Mouse (Mus musculus) kidney, postnatal 36 days (tissue): Measurements from ENCODE around the gene Rpl22.

Experiments used
- DNase-seq, 2 experiments: peaks; one replicate each; pipeline ENCODE4 v3.0.0; 2021 to 2022; ENCODE audit warnings: mixed read lengths in 2 of 2

Rpl22 gene

DNA sequence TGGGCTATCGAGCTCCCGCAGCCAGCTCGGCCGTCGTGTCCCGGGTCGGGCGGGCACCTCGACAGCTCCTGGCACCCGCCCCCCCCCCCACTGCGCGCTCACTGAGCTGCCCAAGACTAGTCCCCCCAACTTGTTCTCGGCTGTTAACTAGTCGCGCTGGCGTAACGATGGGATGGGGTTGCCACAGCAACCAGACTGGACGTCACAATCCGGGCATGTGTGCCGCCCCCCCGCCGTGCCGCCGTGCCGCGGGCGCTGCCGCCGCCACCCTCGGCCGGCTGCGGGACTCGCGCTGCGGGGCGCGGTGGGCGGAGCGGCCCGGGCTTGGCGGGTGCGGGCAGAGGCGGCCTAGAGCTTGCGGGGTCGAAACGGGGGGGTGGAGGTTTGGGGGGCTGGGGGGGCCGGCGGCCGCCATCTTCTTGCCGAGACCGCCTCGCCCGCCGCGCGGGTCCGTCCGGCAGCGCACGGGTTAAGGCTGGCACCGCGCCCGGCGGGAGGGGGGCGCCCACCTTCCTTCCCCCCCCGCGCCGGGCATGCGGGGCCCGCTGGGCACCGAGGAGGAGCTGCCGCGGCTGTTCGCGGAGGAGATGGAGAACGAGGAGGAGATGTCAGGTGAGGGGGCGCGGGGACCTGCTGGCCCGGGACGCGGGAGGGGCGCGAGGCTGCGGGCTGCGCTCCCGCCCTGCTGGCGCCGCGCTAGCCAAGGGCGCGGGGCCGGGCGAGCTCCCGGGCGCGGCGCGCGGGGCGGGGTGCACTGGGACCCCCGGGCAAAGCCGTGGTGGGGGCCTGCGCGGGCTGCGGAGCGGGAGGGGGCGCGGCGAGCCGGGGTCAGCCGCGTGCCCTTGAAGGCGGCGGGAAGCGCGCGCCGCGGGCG, 13.1 kb downstream of the Rpl22 start, which contains the start of gene Chd5:
Chd5 (plus strand) TSS at position 233 of the 874 bp plus-strand sequence.
- DNase-seq, result no peak

DNA sequence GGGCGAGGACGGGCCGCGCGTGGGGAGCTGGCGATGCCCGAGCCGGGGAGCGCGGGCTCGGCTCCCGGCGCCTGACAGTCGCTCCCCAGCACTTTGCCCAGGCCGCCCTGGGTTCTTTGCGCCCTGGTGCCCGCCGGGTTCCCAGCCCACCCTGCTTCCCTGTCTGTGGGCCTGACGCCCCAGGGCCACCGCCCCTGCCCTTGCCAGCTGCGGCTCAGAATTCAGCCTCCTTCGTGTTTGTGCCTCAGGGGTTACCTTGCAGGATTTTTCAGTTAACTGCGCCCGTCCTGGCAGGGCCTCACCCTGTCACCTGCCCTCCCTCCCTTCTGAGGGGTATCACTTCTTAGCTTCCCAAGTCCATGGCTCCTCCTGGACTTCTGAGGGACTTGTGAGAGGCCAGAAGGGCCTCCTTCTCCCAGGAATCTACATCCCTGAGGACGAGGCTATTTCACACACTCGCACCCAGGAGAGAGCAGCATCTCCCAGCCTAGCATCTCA, 13.8 kb downstream of the Rpl22 start:
- DNase-seq, result no peak

DNA sequence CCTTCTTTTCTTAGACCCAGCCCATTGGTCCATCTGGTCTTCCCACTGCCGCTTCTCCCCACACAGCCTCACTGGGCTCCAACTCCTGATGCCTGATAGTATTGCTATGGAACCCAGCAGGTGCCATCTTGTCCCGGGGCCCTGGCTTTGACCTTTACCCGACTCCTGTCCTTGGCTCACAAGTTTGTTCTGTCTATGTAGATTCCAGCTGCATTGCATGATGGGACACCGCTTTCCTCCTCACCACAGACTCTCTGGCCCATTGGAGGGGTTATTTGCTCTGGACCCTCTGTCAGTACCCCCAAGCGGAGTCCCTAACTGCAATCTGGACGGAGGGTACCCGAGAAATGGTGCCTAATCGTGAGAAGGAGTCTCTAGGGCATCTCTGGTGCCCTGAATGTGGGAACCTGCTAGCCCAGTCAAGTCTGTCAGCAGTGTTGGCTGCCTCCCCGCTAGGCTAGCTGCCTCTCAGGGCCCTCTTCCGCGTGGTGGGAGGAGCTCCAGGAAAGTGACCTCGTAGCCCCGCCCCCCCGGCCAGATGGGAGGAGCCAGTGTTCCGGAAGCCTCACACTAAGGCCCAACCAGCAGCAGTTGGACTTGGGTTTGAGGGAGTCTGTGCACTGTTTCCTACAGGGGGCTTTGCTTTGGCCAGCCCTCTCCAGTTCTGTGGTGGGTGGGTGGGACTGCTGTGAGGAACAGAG, 15.2 kb downstream of the Rpl22 start:
- peak in 1 of 2 experiments; percentile 36 for DNase-seq

DNA sequence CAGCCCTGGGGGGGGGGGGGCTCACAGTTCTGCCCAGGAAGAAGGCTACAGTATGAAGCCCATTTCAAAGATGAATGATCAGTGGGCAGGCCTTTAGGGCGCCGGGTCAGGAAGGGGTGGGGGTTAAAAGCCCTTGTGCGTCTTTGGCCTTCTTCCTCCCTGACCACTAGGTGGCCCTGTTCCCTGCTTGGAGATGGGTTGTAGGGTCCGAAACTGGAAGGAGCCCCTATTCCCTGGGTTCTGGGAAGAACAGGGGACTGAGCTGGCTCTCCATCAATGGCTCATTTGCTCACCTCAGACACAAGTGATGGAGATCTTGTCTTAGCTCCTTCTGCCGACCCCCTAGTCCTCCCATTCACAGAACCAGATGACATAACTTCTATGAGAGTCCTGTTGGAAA, 17.8 kb downstream of the Rpl22 start:
- DNase-seq, result peak in 1 of 2 experiments; percentile 54

DNA sequence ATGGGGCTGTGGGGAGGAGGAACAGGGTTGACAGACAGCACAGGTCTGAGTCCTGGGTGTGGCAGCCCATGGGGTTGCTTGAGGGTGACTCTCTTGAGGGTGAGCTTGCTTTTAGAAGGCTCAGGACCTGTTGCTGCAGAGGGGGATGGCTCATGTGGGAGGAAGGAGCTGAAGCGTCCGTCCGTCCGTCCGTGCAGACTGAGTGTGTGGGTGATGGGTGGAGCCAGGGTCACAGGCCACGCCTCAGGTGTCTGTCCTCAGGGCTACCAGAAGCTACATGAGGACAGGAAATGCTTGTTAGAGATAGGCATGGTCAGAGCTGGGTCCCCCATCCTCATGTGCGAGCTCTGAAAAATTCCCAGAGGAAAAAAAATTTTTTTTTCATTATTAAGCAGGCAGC, 19.1 kb downstream of the Rpl22 start:
- DNase-seq, result no peak

DNA sequence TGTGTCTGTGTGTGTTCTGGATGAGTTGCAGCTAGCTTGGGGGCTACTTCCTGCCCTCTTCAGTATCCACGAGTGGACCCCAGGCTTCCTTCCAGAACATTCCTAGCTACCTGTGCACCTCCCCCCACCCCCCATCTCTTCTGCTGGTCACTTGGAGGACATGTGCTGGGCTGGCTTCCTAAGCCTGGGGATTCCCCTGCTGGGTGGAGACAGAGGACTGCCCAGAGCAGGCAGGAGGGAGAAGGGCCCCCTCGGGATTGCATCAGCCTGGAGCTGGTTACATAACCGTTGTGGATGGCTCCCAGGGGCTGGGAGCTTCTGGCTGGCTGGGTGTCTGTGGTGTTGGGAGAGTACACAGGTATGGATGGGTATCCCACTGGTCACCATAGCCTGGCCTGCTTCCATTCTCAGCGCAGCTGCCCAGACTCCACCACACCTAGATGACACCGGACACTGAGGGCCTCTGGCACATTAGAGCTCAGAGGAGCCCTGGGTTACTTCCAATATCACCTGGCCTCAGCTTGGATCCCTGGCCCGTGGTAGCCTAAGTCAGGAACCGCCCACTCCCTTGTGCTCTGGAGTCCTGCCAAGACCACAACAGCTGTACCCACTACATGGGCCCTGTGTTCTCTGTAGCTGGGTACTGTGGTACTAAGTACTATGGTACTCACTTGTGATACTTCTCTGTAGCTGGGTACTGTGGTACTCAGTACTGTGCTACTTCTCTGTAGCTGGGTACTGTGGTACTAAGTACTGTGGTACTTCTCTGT, 19.8 kb downstream of the Rpl22 start:
- peak; percentile 31 to 35 for DNase-seq

DNA sequence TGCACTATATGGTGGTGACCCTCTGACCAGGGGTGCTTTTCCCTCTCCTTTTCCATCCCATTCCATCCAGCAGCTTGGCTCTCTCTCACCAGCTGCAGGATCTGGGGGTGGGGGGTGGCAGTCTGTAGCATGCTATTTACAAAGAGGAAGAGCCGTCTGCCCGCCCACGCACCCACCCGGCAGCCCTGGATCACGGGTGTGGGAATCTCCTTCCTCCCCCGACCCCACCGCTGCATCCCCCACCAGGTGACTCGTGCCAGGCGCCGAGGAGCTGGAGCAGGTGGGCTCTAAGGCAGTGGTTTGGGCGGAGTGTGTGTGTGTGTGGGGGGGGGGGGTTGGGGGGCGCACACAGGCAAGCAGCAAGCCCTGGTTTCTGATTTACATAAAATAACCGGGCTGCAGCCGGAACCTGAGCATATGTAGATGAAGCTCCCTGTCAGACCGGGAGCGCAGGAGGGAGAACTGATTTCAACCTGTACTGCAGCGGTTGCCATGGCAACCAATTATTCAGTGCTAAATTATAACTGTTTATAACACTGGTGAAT, 24.4 kb downstream of the Rpl22 start:
- no peak for DNase-seq

DNA sequence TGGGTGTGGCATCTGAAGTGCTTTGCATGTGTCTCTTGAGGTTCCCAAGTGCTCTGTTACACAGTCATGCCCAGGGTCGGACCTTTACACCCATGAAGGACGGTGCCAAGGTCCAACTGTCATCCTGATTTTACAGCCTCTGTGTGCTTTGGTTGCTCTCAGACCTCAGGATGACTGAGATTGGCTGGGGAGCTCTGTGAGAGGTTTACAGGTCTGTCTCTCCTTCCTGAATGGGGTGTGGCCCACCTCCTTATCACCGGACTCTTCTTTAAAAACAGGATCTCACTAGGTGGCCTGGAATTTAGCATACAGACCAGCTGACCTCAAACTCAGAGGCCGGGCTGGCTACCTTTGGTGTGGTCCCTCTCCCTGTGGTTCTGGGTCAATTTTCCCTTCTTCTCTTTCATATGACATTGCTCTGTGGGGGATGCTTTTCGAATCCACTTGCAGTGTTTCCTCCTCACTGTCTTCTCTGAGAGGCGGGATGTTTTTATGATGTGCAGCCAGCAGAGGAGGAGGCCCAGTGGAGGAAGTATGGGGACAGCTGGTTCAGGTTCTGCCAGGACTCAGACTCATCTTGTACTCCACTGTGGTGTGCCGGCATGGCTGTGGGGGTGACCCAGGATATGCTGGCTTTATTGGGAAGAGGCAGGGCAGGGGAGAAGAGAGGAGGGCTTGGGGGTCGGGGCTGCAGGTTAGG, 25.3 kb downstream of the Rpl22 start:
- no peak for DNase-seq

DNA sequence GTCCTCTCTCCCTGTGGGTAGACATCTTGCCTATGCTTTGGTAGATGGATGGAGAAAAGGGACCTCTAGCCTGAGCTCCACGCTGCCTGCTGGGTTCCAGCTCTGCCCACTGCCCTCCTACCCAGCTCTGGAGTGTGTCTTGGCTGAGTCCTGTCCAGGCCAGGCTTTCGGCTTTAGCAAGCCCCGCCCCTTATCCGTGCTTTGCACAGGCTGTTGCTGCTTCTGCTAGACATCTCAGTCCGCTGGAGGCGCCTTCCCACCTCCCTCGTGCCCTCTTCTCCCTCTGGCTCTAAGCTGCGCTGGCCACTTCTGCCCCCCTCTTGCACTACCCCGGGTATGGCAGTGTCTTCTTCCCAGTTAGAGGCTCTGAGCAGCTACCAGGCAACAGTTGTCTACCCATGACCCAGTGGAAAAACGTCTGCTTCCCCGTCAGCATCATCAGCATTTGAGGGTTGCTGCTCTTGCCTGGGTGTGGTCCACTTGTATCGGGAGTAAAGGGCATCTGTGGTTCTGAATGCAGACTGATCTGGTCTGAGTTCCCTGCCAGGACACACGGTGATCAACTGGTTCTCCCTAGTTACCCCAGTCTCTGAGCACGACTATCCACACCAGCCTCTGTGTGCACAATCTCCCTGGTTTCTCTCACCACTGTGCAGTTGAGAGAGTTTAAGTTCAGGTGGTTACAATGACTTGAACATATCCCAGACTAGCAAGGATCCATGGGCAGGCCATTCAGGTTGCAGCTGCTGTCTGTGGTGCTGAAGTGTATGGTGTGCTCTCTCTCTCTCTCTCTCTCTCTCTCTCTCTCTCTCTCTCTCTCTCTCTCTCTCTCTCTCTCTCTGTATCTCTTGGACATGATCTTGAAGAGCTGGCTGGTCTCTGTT, 26.1 kb downstream of the Rpl22 start:
- DNase-seq, result no peak

DNA sequence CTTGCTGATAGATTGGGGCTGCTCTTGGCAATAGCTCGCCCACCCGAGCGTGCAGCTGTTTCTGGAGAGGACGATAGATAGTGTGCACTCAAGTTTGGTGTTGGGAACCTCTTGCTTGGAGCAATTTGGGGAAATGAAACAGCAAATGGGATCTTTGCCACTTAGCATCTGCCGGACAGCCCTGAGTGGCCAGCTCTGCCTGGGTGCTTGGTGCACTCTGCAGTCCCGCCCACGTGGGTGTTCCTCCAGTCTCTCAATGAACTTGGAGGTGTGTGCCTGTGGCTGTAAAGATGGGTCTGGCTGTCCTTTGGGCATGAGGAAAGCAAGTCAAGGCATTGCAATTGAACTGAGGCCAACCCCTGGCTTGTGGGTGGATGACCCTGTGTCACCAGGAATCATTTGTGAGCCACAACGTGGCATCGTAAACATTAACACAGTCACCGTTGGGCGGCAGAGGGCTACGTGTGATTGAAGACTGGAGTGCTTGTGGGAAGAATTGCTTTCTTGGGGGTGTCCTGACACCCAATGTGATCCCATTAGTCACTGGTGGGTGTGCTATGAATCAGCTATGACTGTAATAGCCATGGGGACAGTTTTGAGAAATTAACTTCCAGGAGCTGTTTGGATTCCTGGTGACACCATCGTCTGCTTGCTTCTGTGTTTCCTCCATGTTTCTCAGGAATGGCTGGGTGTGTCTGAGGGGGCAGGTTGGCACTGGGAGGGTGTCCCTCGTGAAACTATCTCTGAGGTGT, 28.5 kb downstream of the Rpl22 start:
- no peak for DNase-seq

DNA sequence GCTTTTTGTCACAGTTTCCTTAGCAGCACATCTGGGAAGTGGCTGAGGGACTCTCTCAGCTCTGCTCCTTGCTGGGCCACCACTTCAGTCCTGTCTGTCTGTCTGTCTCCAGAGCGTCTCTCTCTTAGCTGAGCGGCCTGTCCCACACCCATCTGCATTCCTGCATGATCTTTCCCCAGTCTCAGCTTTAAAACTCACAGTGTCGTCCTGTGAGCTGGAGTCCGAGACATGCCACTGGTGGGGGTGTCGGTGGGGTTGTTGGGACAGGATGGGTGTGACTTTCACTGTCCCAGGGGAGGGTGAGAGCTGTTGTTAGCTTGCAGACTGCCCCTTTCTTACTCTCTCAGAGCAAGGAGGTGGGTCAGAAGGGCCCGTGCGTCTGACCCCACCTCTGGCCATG, 30.1 kb downstream of the Rpl22 start:
- no peak for DNase-seq

DNA sequence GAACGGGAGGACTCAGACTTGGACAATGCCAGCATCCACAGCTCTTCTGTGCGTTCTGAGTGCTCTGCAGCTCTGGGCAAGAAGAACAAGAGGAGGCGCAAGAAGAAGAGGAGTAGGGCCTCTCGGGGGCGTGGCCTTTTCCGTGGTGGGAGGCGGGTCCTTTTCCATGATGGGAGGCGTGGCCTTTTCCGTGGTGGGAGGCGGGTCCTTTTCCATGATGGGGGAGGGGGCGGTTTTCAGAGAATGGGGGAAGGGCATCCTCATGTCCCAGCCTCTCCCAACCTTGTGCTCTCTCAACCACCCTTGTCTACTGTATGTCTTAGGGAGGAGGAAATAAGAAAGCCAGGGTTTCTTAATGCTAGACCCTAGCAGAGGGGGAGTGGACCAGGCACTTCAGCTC, 34.2 kb downstream of the Rpl22 start:
- no peak for DNase-seq

DNA sequence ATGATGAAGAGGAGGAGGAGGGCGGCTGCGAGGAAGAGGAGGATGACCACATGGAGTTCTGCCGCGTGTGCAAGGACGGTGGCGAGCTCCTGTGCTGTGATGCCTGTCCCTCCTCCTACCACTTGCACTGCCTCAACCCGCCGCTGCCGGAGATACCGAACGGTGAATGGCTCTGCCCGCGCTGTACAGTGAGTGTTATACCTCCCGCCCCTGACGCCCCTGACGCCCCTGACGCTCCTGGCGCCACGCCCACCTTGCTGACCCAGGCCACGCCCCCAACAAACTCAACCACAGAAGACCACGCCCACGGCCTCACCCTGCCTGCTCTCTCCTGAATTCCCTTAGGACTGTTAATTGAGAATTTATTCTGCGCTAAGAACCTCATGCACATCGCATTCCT, 35.3 kb downstream of the Rpl22 start:
- peak in 1 of 2 experiments; percentile 51 for DNase-seq

DNA sequence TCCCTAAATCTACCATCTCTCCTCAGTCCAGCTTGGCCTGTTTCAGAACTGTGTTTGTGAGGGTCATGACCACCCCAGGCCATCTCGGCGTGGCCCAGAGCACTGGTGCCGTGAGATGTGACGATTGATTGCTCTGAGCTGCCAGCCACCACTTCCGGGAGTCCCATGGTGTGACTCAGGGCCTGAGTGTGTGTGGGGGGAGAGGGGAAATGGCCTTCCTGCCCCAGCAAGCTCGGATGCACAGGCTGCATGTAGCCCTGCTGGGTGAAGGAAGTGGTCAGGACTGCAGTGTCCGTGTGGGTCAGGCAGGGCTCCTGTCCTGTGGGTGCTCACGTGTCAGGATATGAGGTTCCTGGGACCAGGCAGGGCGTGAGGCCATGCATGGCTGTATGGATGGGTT, 36.6 kb downstream of the Rpl22 start:
- no peak for DNase-seq

DNA sequence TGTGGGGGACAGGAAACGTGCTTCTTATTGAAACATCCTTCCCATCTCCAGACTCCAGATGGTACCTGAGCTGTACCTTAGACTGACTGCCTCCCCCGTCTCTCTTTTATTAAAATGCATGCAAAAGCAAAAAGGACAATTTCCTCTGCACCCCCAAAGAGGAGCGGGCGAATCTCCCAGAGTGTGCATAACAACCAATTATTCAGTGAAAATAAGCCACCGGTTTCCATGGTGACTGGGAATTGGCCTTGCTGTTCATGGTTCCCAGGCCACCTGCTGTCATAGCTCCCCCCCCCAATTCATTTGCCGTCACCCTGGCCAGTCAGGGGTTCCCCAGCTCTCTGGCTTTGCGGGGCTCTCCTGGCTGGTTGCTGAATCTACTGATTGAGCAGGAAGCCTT, 39.7 kb downstream of the Rpl22 start:
- no peak for DNase-seq

DNA sequence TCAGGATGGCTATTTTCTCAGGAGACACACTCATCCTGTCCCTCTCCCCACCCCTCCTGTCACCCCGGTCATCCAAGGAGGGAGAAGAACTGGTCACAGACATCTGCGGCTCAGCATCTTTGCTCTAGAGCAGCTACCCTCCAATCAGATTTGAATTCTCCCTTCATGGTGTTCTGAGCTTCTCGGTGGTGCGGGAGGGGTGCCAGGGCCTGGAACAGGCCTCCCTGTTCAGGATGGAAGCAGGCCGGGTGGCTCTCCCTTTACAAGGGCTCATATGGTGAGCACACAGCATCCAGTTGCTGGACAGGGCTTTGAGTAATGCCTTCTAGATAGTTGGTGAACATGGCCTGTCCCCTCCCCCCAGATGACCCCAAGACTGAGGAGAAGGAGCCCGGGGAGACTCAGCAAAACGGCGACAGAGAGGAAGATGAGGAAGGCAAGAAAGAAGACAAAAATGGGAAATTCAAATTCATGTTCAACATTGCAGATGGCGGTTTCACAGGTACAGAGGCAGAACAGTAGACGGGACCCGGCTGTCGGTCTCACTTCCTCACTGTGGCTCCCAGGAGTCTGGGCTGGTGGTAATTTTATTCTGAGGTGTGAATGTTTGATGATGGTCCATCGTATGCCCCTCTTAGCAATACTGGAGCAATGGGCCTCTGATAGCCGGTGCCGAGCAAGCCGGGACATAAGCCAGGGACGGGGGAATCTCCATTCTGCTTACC, 57.1 kb downstream of the Rpl22 start:
- no peak for DNase-seq
